In the genomic region with DNA sequence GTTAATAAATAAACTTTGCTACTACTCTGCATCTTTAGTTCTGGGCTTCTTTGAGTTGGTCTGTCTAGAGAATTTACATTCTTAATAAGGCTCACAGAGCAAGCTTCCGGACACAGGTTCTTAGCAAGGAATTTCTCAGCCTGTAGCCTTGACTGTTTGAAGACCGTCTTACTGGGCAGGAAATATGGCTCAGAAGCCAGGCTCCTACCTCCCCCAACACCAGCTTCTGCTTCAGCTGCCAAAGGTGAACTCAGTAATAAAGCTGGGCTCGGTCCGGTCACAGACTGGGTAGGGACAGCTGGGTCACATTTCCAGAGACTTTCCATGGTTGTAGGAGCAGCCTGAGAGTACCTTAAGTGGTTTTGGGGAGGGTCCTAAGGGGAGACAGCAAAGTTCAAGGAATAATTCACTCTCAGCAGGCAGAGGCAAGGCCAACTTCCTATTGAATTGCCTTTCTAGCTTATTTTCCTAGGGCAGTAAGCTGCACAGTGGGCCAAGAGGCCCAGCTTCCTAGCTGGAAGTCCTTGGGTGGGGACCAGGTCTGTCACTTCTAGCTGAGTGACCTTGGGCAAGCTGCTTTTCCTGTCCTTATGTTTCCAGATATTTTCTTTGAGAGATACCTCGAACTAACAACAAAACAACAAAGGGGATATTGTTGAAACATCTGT, we compare ENCODE assay signal across 9 mouse cellular contexts. TPM values are rescaled to one million over a fixed set of nuclear protein-coding genes. Genes with fewer than 3 reads are reported as not detected.
DNase-seq lines count a peak whose midpoint lies in the region; ATAC-seq and TF ChIP-seq lines count a peak whose summit lies in the region.
"Had no signal": no experiment of that assay in that cellular context is flagged by ENCODE, and none has a peak within 500 bp of the region (broad histone marks: within the 10 kb centered on the region; RNA-seq: fewer than 3 reads in every experiment).

No protein-coding gene starts in this region.

- TF ChIP-seq POLR2A in kidney, adult 2 months (IDR thresholded peaks at IDR 0.05; ENCODE audit: low read depth, low read length): no peak

- TF ChIP-seq CTCF in intestine, postnatal 0 days (IDR thresholded peaks at IDR 0.05; ENCODE audit: low read depth): no peak
- TF ChIP-seq CTCF in kidney, adult 2 months (conservative IDR thresholded peaks at IDR 0.05; ENCODE audit: insufficient read depth, insufficient read length, low read depth, low read length): no peak

- 0 out of 2 replicates have a peak overlapping the region, but pooled peaks have one; percentile 36 for H3K27ac ChIP-seq in intestine, embryonic 15.5 days
- no peak overlapping the region for H3K27ac ChIP-seq in intestine, postnatal 0 days (ENCODE audit: low read depth, low read length)
- H3K27ac ChIP-seq in kidney, adult 2 months (ENCODE audit: insufficient read depth, low read depth, low read length): peak overlapping the region; percentile 99
- H3K27ac ChIP-seq in midbrain, embryonic 16.5 days (ENCODE audit: low read length): peak overlapping the region; percentile 56

- no peak overlapping the region for H3K4me2 ChIP-seq in intestine, embryonic 15.5 days (replicated peaks)
- H3K4me2 ChIP-seq in intestine, postnatal 0 days (replicated peaks; ENCODE audit: low read depth): no peak overlapping the region
- peak overlapping the region; percentile 90 for H3K4me2 ChIP-seq in midbrain, embryonic 16.5 days (ENCODE audit: low read length)

- H3K4me1 ChIP-seq in intestine, embryonic 15.5 days (replicated peaks): peaks cover 17% of the 10 kb centered on the region; the same call in 1 of the 2 replicates
- no peaks in the 10 kb centered on the region for H3K4me1 ChIP-seq in intestine, postnatal 0 days (replicated peaks; ENCODE audit: control insufficient read depth, insufficient read depth, low read length)
- peaks cover 16% of the 10 kb centered on the region; the same call in 1 of the 2 replicates for H3K4me1 ChIP-seq in kidney, adult 2 months (ENCODE audit: control insufficient read depth, insufficient read depth, low read length)
- peaks cover 31% of the 10 kb centered on the region for H3K4me1 ChIP-seq in midbrain, embryonic 16.5 days (ENCODE audit: control insufficient read depth, insufficient read depth, low read length)

- 46% methylated on average over 5 of the region's 5 CpGs for WGBS in intestine, embryonic 15.5 days
- WGBS in intestine, postnatal 0 days: 64% methylated on average over 5 of the region's 5 CpGs
- WGBS in kidney, adult 2 months: 21% methylated on average over 5 of the region's 5 CpGs
- 26% methylated on average over 5 of the region's 5 CpGs for WGBS in midbrain, embryonic 16.5 days

- H3K9me3 ChIP-seq in intestine, embryonic 15.5 days: no peaks in the 10 kb centered on the region
- no peaks in the 10 kb centered on the region for H3K9me3 ChIP-seq in intestine, postnatal 0 days (ENCODE audit: control insufficient read depth)
- H3K9me3 ChIP-seq in midbrain, embryonic 16.5 days (replicated peaks; ENCODE audit: control insufficient read depth, low read length, poor library complexity, severe bottlenecking): no peaks in the 10 kb centered on the region

- no peak overlapping the region for H3K4me3 ChIP-seq in intestine, embryonic 15.5 days (replicated peaks)
- H3K4me3 ChIP-seq in intestine, postnatal 0 days (ENCODE audit: low read depth, low read length): no peak overlapping the region
- 0 out of 2 replicates have a peak overlapping the region, but pooled peaks have one; percentile 9 for H3K4me3 ChIP-seq in kidney, adult 2 months (ENCODE audit: insufficient read depth, low read depth, low read length)
- H3K4me3 ChIP-seq in midbrain, embryonic 16.5 days (ENCODE audit: low read depth, low read length): peak overlapping the region; percentile 26; the same call in 1 of the 2 replicates

- no peak for ATAC-seq in intestine, embryonic 15.5 days
- no peak for ATAC-seq in intestine, postnatal 0 days
- ATAC-seq in midbrain, embryonic 16.5 days: no peak

- 0 out of 2 replicates have a peak, but pooled peaks cover 7% of the 10 kb centered on the region for H3K27me3 ChIP-seq in intestine, embryonic 15.5 days (replicated peaks)
- peaks cover 14% of the 10 kb centered on the region for H3K27me3 ChIP-seq in intestine, postnatal 0 days (replicated peaks; ENCODE audit: control insufficient read depth, insufficient read depth, low read length)
- no peaks in the 10 kb centered on the region for H3K27me3 ChIP-seq in kidney, adult 2 months (replicated peaks; ENCODE audit: control insufficient read depth, insufficient read depth, low read length)
- no peaks in the 10 kb centered on the region for H3K27me3 ChIP-seq in midbrain, embryonic 16.5 days (ENCODE audit: control insufficient read depth, insufficient read depth, low read depth, low read length)

- peak; percentile 58 to 69 for DNase-seq in heart, adult 18-20 months
- DNase-seq in kidney, adult 2 months: peak; percentile 69
- DNase-seq in spleen, adult 18-20 months: no peak
- no peak for DNase-seq in cerebellum, adult 9-10 months
- no peak for DNase-seq in ovary, postnatal 10 days (ENCODE audit: low spot score)
- DNase-seq: cerebellum, adult 9-11 months had no signal

- no peaks in the 10 kb centered on the region for H3K36me3 ChIP-seq in intestine, embryonic 15.5 days
- no peaks in the 10 kb centered on the region for H3K36me3 ChIP-seq in intestine, postnatal 0 days (ENCODE audit: control insufficient read depth, insufficient read depth)
- H3K36me3 ChIP-seq in kidney, adult 2 months (ENCODE audit: control insufficient read depth, insufficient read depth, low read length): no peaks in the 10 kb centered on the region
- H3K36me3 ChIP-seq in midbrain, embryonic 16.5 days (ENCODE audit: control insufficient read depth, insufficient read depth, low read length): no peaks in the 10 kb centered on the region

- no peak overlapping the region for H3K9ac ChIP-seq in intestine, embryonic 15.5 days
- H3K9ac ChIP-seq in intestine, postnatal 0 days (ENCODE audit: low read depth, low read length): no peak overlapping the region
- no peak overlapping the region for H3K9ac ChIP-seq in midbrain, embryonic 16.5 days (ENCODE audit: low read depth, low read length)

RNA-seq across cellular contexts. Expression of a gene that starts 3.0 kb away (rescaled TPM):
- 11.3 and 11.7 TPM in 2 replicates for polyA plus RNA-seq in intestine, embryonic 15.5 days (2015; fragmentation: Nextera tagmentation; extraction: Ambion mirVana)
- 6.7 and 7.7 TPM in 2 replicates for polyA plus RNA-seq in intestine, postnatal 0 days (2015; fragmentation: Nextera tagmentation; extraction: Ambion mirVana)
- total RNA-seq in heart, adult 18-20 months (2021): 100 to 1,000 TPM; 237 to 240 TPM
- polyA plus RNA-seq in kidney, adult 2 months (2012; rRNA removed): 21.5 and 27.0 TPM in 2 replicates
- 40.4 and 48.8 TPM in 2 replicates for polyA plus RNA-seq in midbrain, embryonic 16.5 days (2015; fragmentation: Nextera tagmentation; extraction: Ambion mirVana)

Comparison
In these comparisons a context has a peak if more than half of its experiments do, and no peak if none do; other contexts are left out.
1. H3K4me3 ChIP-seq: peak in kidney, adult 2 months (single experiment) and midbrain, embryonic 16.5 days (single experiment); none in intestine, embryonic 15.5 days (single experiment) and intestine, postnatal 0 days (single experiment).
2. DNase-seq: peak in heart, adult 18-20 months (2 of 2) and kidney, adult 2 months (single experiment); none in spleen, adult 18-20 months (0 of 2), cerebellum, adult 9-10 months (single experiment) and ovary, postnatal 10 days (single experiment).